Mouse (Mus musculus) kidney, embryonic 16.5 days (tissue): Measurements from ENCODE around the gene Ramp2. TPM values are rescaled to one million over a fixed set of nuclear protein-coding genes. Genes with fewer than 3 reads are reported as not detected.

ENCODE experiments used
- ATAC-seq: fragments of 200-750 bp; cut with Nextera tagmentation; 2 replicates; pipeline ENCODE4 v1.8.0; 2017; ENCODE audit warnings: moderate TSS enrichment; ENCODE audit not compliant: low FRiP score, low TSS enrichment
- H3K27ac ChIP-seq: fragments of 300-500 bp; sonication (generic); 2 replicates; pipeline ENCODE4 v1.5.1; 2014; ENCODE audit warnings: low read length
- H3K27me3 ChIP-seq: fragments of 300-500 bp; sonication (generic); 2 replicates; pipeline ENCODE4 v1.6.1; 2014; ENCODE audit warnings: low read length, control low read depth, mixed read lengths; ENCODE audit not compliant: insufficient read depth
- H3K36me3 ChIP-seq: fragments of 300-500 bp; sonication (generic); 2 replicates; pipeline ENCODE4 v1.6.1; 2014; ENCODE audit warnings: low read length, control low read depth, mixed read lengths; ENCODE audit not compliant: insufficient read depth
- H3K4me1 ChIP-seq: fragments of 300-500 bp; sonication (generic); 2 replicates; pipeline ENCODE4 v1.6.1; 2014; ENCODE audit warnings: low read length, control low read depth, mixed read lengths; ENCODE audit not compliant: insufficient read depth
- H3K4me2 ChIP-seq: fragments of 300-500 bp; sonication (generic); replicated peaks from 2 replicates; pipeline ENCODE4 v1.6.1; 2014; ENCODE audit warnings: low read depth, low read length
- H3K4me3 ChIP-seq: fragments of 300-500 bp; sonication (generic); 2 replicates; pipeline ENCODE4 v1.5.1; 2014; ENCODE audit warnings: mild to moderate bottlenecking, low read length
- H3K9ac ChIP-seq: fragments of 300-500 bp; sonication (generic); replicated peaks from 2 replicates; pipeline ENCODE4 v1.6.1; 2014; ENCODE audit warnings: low read length
- H3K9me3 ChIP-seq: fragments of 300-500 bp; sonication (generic); 2 replicates; pipeline ENCODE4 v1.6.1; 2016; ENCODE audit warnings: low read length, control low read depth
- WGBS: fragments of 180-500 bp; shearing (Covaris S2); extraction: QIAGEN DNeasy Blood & Tissue Kit; methylation state at CpG from one replicate; pipeline ENCODE4 v1.1.7; 2014; 5-methylcytosine and 5-hydroxymethylcytosine counted together
- polyA plus RNA-seq: library from polyadenylated mRNA; unstranded; fragments of >200 nt; fragmentation: Nextera tagmentation; extraction: Ambion mirVana; gene quantifications from 2 replicates; pipeline ENCODE4 v1.2.1, GENCODE M21; 2015

Ramp2 gene
- polyA plus RNA-seq = 246 and 270 TPM in 2 replicates

DNA sequence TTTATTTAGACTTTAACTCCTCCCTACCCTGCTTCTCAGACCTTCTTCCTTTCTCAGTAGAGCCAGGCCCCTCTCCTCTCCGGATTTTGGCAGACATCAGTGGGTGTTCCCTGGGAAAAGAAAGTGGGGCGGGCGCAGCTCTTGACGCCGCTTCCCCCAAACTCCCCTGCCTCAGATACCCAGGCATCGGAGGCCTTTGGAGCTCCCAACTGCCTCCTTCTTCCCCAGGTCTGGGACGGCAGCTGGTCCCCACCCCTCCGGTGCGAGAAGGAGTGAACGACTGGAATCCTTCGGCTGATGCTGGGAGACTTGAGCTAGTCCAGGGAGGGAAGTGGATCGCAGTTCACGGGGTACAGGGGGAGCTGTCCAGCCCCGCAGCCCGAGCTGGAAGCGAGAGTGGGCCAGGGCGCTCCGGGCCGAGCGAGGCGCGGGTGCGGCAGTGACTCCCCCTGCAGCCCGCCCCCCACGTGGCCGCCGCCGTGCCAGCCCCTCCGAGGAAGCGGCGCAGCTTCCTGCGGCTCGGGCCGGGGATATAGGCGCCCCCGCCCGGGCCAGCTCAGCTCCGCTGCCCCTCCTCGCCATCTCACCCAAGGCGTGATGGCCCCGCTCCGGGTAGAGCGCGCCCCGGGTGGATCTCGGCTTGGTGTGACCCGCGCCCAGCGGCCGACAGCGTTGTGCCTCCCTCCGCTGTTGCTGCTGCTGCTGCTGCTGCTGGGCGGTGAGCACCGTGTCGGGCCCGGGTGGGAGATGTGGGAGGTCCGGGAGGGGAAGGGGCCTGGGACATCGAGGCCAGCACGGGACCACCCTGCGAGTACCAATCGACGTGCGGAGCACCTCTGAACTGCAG, at the start of gene Ramp2:
Gene Ramp2, plus strand, starts transcription at position 174 of the 847 bp plus-strand sequence.
- Histone ChIP-seq H3K27ac (peak within 1 kb of the TSS; percentile 91), H3K9me3 (no peaks in the 10 kb centered on the region), H3K27me3 (no peaks in the 10 kb centered on the region), H3K4me3 (peak within 1 kb of the TSS; percentile 80), H3K9ac (peak within 1 kb of the TSS; percentile 93), H3K36me3 (no peaks in the 10 kb centered on the region), H3K4me2 (peak within 1 kb of the TSS; percentile 95), H3K4me1 (peaks cover 39% of the 10 kb centered on the region)
- WGBS = under 1% methylated on average over 46 of the region's 63 CpGs
- ATAC-seq = peak; percentile 75

DNA sequence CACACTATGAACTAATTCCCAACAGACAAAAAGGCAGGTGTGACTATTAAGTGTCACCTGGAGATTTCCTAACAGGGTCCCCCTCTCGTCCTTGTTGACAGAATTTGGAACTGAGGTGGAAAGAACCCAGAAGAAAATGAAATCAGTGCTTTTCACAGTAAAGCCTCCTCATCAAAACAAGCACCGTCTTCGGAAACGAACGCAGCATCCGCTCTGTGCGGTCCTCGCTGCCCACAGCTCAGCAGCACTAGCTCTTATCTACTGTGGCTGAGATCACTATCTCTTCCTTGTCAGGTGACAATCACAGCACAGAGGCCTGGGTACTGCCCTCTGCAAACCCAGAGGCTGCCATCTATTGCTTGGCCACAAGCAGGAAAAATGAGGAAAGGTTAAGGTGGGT, 49.7 kb upstream of the Ramp2 start:
- ATAC-seq = no peak

DNA sequence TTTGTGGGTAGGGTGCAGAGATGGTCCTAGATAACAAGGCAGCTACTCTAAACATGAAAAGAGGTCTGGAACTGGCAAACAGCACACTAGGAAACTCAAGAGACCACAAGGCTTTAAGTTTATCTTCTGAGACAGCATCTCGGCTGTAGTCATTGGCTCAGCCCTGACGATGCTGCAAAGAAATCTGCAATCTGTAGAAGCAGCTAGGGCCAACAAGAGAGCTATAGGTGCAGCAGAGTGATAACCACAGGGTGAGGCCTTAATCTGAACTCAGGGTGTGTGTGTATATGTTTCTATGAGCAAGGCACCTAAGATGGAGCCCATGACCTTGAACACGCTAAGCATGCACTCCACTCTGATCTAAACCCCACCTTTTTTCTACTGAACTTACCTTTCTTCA, 46.3 kb upstream of the Ramp2 start:
- peaks cover 74% of the 10 kb centered on the region for H3K36me3 ChIP-seq
- no peak for ATAC-seq
- no peaks in the 10 kb centered on the region for H3K9me3 ChIP-seq
- 91% methylated on average over 3 of the region's 3 CpGs for WGBS
- no peak overlapping the region for H3K4me2 ChIP-seq
- H3K4me3 ChIP-seq = no peak overlapping the region
- no peaks in the 10 kb centered on the region for H3K27me3 ChIP-seq
- H3K9ac ChIP-seq = no peak overlapping the region
- H3K4me1 ChIP-seq = no peaks in the 10 kb centered on the region
- no peak overlapping the region for H3K27ac ChIP-seq

More for the DNA sequence above, 49.7 kb upstream of the Ramp2 start:
- Histone ChIP-seq H3K27ac (no peak overlapping the region), H3K27me3 (no peaks in the 10 kb centered on the region), H3K4me2 (no peak overlapping the region), H3K9me3 (no peaks in the 10 kb centered on the region), H3K4me1 (peaks cover 10% of the 10 kb centered on the region), H3K9ac (no peak overlapping the region), H3K4me3 (no peak overlapping the region), H3K36me3 (peaks cover 66% of the 10 kb centered on the region)
- WGBS = 86% methylated on average over 8 of the region's 8 CpGs

DNA sequence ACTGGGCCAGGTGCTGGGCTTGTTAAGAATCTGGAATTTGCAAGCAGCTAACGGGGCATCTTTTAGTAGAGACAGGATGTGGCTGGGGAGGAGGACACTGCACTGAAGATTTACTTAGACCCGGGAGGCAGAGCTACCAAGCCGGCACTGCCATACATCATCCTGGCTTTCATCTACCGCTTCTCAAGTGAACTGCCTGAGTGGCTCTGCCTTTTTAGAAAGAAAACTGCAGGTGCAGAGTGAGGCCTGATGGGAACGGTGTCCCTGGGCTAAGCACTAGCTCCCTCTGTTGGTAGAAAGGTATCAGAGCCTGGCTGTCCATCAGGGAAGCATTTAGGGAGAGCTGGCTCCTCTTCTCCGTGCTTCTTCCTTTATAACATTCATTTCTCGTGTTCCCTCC, 44.8 kb upstream of the Ramp2 start:
- Histone ChIP-seq H3K4me1 (no peaks in the 10 kb centered on the region), H3K9ac (no peak overlapping the region), H3K4me2 (no peak overlapping the region), H3K4me3 (no peak overlapping the region), H3K27me3 (no peaks in the 10 kb centered on the region), H3K36me3 (peaks cover 76% of the 10 kb centered on the region), H3K27ac (no peak overlapping the region), H3K9me3 (no peaks in the 10 kb centered on the region)
- ATAC-seq = no peak
- 15% methylated on average over 7 of the region's 7 CpGs for WGBS

DNA sequence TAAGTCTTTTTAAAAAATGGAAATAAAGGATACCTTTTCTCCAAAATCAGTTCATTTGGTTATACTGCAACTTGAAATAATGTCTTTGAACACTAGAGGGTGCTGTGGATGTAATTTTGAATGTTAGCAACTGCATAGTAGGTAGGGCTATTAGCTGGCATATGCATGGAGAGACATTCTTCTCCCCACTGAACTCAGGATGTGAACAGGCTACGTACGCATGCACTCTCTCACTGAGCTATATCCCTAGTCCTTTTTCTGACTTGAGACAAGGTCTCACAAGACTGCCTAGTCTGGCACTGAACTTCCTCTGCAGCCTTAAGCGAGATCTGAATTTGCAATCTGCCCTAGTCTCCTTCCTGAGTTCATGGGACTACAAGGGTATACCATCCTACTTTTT, 33.9 kb upstream of the Ramp2 start:
- H3K27ac ChIP-seq = no peak overlapping the region
- H3K36me3 ChIP-seq = peaks cover 68% of the 10 kb centered on the region
- H3K9ac ChIP-seq = no peak overlapping the region
- no peaks in the 10 kb centered on the region for H3K9me3 ChIP-seq
- H3K4me1 ChIP-seq = no peaks in the 10 kb centered on the region
- WGBS = 25% methylated on average over 3 of the region's 3 CpGs
- ATAC-seq = peak; percentile 82
- H3K4me3 ChIP-seq = no peak overlapping the region
- H3K4me2 ChIP-seq = no peak overlapping the region
- no peaks in the 10 kb centered on the region for H3K27me3 ChIP-seq

DNA sequence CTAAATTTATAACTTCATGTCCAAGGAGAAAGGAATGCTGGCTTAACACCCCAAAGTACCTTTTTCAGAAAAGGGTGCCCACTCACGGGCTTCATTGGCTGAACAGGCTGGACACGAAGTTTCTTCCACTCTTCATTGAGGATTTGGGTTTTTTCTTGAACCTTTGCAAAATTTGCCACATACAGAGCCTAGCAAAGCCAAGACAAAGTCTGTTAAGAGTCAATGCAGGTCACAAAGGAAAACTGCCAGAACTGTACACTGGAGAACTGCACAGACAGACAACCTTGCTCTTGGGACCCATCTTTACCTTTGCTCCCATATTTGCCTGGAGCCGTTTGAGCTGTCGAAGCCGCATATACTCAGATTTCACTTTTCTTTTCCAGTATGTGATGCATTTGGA, 28.9 kb upstream of the Ramp2 start:
- no peak for ATAC-seq
- 94% methylated on average over 5 of the region's 5 CpGs for WGBS
- Histone ChIP-seq H3K9me3 (no peaks in the 10 kb centered on the region), H3K27me3 (no peaks in the 10 kb centered on the region), H3K27ac (no peak overlapping the region), H3K4me3 (no peak overlapping the region), H3K4me2 (no peak overlapping the region), H3K9ac (no peak overlapping the region), H3K36me3 (peaks cover 38% of the 10 kb centered on the region), H3K4me1 (peaks cover 26% of the 10 kb centered on the region)

DNA sequence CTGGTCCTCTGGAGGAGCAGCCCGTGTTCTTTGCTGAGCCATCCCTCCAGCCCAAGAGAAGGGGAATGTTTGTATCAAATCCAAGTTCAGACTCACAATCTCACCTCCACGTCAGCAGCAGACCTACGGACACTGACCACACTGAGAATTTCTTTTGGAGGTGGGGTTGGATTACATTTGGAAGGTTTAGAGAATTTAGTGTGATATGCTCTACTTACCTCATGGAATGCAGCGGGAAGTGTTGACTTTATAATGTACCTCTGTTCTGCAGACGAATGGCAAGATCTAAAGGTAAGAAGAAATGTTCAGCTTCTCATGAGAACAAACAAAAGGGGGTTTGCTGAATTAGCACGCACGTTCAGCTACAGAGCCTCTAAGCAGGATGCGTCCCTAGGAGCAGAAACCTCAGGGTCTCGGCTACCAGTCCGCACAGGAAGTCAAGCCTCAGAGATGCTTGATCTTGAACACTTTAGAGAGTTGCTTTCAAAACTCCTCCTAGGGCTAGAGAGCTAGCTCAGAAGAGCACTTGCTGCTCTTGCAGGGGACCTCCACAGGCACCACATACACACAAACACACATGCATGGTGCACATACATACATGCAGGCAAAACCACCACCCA, 27.3 kb upstream of the Ramp2 start:
- ATAC-seq = no peak
- 43% methylated on average over 10 of the region's 10 CpGs for WGBS
- Histone ChIP-seq H3K27me3 (no peaks in the 10 kb centered on the region), H3K4me2 (peak overlapping the region; percentile 26), H3K9ac (no peak overlapping the region; the same call in 1 of the 2 replicates), H3K4me3 (no peak overlapping the region), H3K9me3 (no peaks in the 10 kb centered on the region), H3K36me3 (peaks cover 28% of the 10 kb centered on the region), H3K4me1 (peaks cover 26% of the 10 kb centered on the region), H3K27ac (peak overlapping the region; percentile 79)

DNA sequence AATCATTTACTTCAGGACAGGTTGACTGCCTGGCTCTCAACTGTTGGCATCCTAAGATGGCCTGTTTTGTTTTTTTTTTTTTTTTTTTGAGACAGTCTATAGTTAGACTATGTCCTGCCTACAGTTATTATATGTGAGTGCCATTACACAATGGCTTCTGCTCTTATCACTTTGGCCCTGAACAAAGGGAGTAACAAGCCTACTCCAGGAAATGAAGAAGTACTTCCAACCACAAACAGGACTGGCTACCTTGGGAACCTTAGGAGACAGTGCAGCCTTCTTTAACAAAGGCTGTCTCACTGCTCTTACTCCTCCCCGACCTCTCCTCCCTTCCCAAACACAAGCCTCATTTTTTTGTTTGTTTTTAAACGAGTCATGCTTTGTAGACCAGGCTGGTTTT, 25.0 kb upstream of the Ramp2 start:
- H3K36me3 ChIP-seq = peaks cover 10% of the 10 kb centered on the region; the same call in 1 of the 2 replicates
- H3K9me3 ChIP-seq = no peaks in the 10 kb centered on the region
- no peak overlapping the region for H3K4me3 ChIP-seq
- H3K4me1 ChIP-seq = peaks cover 41% of the 10 kb centered on the region
- no peak overlapping the region for H3K9ac ChIP-seq
- H3K4me2 ChIP-seq = peak overlapping the region; percentile 5; the same call in 1 of the 2 replicates
- 8% methylated on average over 2 of the region's 2 CpGs for WGBS
- H3K27ac ChIP-seq = peak overlapping the region; percentile 93
- no peak for ATAC-seq
- H3K27me3 ChIP-seq = no peaks in the 10 kb centered on the region

DNA sequence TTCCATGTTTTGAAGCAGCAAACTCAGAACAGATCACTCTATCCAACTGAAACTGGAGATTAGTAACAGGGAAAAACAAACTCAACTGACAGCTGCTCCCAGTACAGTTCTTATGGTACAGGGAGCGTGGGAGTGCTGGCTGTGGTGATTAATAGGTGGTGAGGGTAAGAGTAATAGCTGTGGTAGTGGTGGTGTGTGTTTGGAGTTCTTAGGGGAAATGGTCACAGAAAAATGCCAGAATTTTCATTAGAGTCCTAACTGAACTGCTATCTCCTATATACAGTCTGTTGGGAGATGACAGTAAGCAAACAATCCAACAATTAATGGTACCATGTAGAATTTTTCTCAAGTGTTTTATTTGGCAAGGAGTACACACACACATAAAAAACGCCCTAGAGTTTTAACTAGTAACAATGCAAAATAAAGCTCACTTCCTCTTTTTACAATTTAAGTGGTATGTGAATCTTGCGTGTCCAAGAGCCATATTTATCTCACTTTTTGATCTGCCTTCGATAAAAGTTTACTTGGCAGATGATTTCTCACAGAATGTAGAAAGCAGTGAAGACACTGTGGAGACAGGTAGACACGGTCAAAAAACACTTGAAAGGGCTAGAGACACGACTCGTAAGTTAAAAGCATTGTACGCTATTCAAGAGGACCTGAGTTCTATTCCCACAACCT, 24.4 kb upstream of the Ramp2 start:
- Histone ChIP-seq H3K4me3 (no peak overlapping the region), H3K36me3 (peaks cover 5% of the 10 kb centered on the region; the same call in 1 of the 2 replicates), H3K9me3 (no peaks in the 10 kb centered on the region), H3K9ac (no peak overlapping the region), H3K4me2 (peak overlapping the region; percentile 5; the same call in 1 of the 2 replicates), H3K4me1 (peaks cover 41% of the 10 kb centered on the region), H3K27ac (peak overlapping the region; percentile 93), H3K27me3 (no peaks in the 10 kb centered on the region)
- peak; percentile 75 for ATAC-seq
- WGBS = 45% methylated on average over 8 of the region's 8 CpGs
